Mouse (Mus musculus): ENCODE measurements at regions not wholly inside any gene's neighbourhood (a gene's known extent, or its start where the extent isn't known, plus 50 kb on each side); places are given as distances from the start of the nearest gene placed in this dataset.

DNA sequence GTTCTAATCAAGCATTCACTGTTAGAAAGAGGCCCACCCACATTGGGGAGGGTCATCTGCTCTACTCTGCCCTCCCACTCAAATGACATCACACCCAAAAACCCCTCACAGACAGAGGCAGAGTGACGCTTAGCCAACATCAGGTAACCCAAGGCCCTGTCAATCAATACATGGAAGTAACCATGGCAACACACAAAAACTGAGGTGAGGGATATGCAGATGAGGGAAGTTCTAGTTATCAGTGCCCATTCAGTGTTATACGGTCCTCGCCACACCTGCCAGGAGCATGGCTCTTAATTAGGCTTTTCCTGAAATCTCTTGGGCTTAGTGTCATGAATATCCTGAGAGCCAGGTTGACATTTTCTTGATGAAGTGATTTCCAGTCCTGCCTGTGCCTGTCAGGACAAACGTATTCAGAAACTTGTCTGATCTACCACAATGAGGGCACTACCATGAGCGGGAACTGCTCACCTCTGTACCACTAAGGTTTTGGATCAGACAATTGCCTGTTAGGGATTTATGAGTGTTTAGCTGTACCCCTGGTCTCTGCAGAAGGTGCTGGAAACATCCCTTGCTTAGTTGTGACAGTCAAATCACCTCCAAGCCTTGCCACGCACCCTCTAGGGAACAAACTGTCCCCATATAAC, 210.4 kb upstream of the Cdh4 start:
- DNase-seq (ENCODE audit: extremely low spot score): no peak

DNA sequence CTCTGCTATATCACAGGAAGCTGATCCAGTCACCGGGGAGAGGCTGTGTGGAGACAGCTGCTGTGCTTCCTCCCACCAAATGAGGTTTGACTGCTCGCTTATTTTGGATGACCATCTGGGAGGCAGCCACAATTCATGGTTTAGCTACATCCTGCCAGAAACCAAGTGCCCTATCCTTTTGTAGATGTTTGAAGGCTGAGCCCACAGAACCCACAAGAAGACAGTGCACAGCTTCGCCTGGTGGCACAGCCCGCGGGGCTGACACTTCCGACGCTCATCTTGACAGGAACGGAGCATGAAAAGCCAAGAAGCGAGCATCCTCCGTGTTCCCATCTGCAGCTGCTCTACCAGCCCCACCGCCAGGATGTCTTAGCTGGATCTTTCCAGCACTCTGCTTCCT, 204.1 kb upstream of the Cdh4 start:
- no peak for DNase-seq (ENCODE audit: extremely low spot score)

DNA sequence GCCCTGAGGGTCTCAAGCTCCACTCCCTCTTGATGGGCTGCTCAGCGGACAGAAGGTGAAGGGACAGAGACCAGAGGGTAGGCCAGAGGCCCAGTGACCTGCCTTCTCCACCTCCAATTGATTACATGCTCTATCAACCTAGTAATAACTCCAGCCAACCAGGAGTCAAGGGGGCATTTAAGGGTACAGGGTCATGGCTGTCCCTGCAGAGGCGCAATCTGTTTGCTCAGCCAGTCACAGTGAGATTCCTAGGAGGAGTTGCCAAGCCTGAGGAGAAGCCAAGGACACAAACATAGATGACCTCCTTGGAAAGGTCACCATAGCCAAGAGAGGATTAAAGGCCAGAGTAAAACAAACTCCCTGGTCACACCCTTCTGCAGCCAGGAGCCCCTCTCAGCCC, 181.3 kb upstream of the Cdh4 start:
- no peak for DNase-seq (ENCODE audit: extremely low spot score)

DNA sequence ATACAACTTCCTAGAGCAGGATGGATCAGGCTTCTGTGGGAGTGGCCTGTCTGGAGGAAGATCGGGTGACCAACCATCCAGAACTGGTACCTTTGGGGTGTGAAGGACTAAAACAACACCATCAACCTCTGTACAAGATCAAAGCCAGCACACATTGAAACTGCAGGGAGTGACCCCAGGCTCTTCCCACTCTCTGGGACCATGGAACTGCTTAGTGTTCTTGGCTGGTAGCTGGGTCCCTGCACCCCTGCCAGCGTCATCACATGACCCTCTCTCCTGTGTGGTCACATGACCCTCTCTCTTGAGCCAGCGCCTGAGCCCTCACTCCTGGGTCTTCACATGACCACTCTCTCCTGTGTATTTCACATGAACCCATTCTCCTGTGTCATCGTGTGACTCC, 178.3 kb upstream of the Cdh4 start:
- DNase-seq (ENCODE audit: extremely low spot score): no peak

DNA sequence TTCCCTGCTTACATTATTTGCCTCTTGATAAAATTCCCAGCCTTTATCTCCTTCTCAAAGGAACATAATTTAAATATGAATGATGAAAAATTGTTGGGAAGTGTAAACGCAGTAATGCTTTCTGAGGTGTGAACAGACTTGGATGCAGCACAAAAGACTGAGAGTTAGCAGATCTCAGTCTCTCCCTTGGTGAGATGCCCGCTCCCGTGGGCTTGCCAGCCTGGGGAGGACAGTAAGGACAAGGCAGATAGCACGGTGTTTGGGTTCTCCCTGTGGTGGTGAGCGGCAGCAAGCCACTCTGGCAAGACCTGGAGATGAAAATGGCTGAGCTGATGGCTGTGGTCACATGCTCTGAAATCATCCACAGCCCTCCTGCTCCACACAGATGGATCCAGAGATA, 176.8 kb upstream of the Cdh4 start:
- DNase-seq (ENCODE audit: extremely low spot score): no peak

DNA sequence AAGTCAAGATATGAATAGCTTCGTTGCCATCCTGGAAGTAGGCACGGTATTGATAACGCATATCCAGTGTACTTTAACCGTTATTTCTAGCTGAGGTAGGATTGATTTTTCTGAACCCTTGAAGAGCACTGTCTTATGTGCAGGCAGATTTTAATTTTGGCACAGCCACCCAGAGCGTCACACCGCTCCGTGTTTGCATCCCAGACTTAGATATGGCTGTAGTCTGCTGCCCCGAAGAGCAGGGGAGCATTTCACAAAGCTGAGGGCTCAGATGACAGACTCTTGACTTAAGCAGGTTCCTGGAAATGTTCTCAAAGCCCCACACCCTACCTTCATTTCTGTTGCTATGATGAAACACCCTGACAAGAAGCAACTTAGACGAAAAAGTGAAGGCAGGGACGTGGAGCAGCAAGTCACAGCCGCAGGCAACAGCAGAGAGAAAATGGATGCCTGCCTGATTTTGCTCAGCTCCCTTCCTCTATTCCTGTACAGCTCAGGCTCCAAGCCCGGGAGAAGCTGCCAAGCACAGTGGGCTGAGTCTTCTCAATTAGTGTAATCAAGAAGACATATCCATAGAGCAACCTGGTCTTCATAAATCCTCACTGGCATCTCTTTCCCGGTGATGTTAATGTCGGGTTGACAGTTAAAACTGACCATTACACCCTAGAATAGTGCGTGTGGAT, 164.9 kb upstream of the Cdh4 start:
- no peak for DNase-seq (ENCODE audit: extremely low spot score)

DNA sequence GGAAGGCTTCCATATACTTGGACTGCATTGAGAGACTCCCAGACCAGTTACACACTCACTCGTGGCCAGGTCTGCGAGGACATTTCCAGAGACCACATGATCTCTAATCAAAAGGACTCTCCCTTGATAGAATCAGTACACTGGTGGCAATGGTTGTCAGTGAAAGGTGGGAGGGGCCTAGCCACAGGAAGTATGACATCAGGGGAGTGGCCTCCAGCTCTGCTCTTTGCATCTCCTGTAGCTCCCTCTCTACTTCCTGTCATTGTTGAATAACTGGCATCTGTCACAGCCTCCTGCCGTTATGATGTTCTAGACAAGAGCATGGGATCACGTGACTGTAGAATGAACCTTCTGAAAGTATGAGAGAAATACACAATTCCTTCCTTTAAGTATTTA, 164.3 kb upstream of the Cdh4 start:
- no peak for DNase-seq (ENCODE audit: extremely low spot score)

DNA sequence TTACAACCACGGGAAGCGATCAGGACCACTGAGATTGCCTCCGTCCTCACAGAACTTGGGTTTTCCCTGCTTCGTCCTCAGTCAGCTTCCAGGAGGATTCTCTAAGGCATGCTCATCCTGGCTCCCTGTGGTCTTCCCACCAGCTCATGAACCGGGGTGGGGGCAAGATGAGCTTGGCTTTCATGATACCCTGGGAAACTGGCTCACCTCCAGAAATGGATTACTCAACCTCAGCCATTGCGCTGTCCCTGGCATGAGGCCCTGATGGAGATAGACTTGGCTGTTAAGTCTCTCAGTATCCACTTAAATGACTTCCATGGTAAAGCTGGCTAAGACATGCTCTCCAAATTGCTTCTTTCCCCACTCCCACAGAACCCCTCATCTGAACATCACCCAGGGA, 160.0 kb upstream of the Cdh4 start:
- no peak for DNase-seq (ENCODE audit: extremely low spot score)

DNA sequence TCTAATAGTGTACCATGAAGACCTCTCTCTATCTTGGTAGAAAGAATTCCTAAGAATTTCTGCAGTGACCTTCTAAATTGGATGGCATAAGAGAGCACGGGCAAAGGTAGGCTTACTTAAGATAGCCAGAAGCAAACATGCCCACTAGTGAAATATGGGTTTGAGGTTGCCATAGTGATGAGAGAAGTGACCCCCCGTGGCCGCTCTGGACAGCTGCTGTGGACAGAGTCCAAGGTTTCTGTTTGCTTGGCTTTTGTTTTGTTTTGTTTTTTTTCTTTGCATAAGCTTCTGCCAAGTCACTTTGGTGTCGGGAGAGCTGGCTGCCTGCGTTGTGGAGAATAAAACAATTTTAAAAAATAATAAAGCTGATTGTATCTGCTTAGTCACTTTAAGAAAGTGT, 151.8 kb upstream of the Cdh4 start:
- DNase-seq (ENCODE audit: extremely low spot score): no peak

DNA sequence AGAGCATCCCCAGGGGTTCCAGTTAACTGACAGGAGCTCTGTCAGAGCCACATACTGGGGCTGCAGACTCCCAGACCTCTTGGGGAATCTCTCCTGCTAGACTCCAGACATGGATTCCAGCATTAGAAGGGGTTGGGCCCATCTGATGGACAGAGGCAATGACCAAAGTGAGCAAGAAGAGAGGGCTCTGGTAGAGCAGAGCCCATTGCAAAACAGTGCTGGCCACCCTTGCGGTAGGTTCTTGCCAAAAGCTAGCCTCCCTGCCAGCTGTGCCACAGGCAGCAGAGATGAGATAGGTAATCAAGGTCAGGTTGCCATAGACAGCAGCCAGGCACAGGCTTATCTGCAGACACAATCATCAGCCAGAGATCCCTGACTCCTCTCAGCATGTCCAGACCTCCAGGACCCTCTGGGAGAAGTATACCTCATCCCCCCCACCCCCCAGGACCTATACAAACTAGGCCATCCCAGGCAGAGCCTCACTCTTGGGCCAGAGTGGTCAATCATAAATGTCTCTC, 151.1 kb upstream of the Cdh4 start:
- no peak for DNase-seq (ENCODE audit: extremely low spot score)

DNA sequence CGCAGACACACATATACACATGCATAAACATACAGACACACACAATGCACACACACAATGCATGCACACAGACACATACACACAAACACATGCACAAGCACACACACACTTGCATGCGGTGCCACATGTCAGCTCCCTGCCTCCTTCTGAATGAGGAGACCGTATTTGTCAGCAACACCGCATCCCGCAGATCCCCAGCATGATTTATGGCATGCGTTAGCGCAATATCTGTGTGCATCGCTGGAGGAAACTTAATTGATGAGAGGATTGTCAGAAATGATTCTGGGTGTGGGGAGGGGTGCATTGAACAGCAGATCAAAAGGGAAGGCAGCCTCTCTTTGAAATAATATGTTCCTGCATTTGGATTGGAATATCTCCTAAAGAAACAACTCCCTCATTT, 150.3 kb upstream of the Cdh4 start:
- DNase-seq (ENCODE audit: extremely low spot score): no peak

DNA sequence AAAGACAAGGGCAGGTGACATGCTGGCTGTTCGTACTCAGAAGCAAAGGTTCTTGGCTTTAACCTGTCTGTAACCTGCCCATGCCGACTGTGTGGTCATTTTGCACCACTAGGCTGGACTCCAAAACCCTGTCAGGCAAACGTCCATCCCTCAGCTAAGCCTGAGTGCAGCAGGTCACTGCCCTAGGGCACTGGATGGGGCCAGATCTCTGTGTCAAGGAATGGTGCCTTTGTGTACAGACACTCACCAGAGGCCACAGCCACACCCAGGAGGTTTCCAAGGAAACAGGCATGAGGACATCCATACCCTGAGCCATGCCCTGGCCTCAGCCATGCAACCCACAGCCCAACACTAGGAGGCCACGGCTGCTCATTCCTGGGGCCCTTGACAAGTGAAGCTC, 149.7 kb upstream of the Cdh4 start:
- peak; percentile 12 for DNase-seq (ENCODE audit: extremely low spot score)

DNA sequence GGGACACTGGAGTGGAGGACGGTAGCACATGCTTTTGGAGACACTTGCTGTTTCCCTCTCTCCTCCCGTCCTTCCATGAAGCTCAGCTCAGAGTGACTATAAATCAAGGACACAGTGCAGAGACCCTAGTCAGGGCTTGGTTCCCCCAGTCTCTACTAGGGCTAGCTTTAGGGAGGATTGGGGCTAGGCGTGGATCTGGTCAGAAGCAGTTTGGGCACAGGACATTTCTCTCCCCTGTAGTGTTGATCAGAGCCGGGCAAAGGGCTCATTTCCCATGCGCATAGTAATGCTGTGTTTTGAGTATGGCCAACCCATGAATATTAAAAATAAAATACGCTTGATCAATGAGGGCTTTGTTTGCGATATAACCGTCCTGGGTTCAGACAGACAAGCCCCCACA, 149.1 kb upstream of the Cdh4 start:
- DNase-seq (ENCODE audit: extremely low spot score): no peak

DNA sequence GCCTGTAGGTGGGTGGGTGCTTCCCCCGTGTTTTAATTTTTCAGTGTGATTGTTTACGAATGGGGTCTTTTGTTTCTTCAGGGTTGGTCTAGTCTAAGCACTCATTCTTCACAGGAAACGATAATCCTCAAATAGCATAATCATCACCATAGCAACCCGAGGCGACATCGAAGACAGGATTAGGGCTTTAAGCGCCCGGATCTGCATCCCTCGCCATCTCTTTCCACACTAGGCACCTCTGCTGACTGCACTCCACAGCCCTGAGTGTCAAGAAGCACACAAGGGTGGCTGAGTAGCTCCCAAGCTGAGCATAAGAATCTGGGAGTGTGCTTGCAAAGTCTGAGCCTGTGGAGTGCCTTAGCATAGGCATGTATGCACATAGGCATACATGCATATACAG, 145.2 kb upstream of the Cdh4 start:
- DNase-seq (ENCODE audit: extremely low spot score): no peak

DNA sequence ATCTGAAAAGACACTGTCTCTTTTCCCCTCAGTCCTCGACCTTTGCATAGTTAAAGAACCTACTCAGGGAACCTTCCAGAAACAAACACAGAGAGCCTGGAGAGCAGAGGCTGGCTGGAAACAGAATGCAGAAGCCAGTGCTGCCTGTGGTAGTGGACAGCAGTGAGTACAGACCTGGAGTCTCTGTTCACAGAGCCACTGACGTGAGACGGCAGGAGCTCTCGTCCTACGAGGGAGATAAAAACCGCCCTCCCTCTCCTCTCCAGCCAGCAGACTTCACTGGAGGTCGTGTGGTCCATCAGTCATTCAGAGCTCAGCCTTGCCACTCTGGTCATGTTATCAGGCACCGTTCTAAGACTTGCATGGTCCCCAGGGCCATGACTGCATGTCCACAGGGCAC, 138.5 kb upstream of the Cdh4 start:
- DNase-seq (ENCODE audit: extremely low spot score): no peak

DNA sequence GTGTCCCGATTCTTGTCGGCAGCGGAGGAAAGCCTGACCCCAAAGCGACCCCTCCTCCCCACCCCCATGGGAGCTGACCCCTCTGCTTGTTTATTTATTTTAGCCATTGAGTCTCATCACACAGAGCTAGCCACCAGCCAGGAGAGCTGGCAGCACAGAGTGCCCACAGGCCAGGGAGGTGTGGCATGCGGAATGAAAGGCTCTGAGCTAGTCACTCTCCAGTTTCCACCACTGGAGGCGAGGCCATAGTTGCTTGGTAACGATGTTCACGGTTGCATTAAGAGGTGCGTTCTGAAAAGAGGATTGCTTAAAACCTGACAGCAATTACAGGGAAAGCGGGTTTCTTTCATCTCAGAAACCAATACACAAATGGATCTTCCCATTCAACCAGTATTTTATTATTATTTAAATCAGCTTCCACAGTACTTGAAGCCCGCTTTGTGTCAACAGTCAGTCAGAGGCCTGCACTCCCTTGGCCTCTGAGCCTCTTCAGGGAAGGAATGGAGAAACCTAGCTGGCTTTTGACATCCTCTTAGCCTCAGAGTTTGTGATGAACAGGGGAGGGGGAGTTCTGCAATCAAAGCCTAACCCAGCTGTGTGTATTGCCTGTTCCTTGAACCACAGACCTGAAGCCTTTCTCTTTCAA, 134.8 kb upstream of the Cdh4 start:
- DNase-seq (ENCODE audit: extremely low spot score): peak; percentile 77

DNA sequence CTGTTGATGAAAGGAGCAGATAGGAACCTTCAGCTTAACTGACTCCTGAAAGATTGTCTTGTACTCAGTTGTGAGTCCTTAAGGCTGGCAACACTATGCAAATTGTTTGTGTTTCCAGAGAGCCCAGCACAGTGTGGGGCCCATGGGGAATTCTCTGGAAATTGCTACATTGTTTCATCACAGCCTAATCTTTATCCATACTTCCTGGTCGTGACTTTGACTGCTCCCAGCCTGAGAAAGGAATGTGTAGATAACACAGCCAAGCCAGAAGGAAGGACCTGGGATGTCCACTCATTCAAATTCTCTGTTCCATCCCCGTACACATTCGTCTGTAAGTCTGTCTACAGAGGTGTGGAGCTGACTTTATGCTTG, 134.3 kb upstream of the Cdh4 start:
- DNase-seq (ENCODE audit: extremely low spot score): no peak

DNA sequence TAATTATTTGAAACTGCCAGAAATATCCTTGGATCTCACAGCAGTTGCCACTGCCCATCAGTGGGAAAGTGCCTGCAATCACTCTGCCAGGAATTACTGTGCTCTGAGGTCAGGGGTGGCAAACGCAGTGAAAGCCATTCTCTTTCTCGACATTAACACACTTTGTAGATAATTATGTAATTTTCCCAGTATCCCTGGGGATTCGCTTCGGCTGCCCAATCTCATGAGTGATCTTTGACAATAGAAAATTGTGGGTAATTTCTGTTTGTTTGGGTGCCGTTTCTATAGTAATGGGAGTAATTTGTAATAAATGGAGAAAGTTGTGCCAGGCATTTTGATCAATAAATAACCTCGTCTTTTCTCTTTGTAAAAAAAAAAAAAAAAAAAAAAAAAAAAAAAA, 124.2 kb upstream of the Cdh4 start:
- DNase-seq (ENCODE audit: extremely low spot score): no peak

DNA sequence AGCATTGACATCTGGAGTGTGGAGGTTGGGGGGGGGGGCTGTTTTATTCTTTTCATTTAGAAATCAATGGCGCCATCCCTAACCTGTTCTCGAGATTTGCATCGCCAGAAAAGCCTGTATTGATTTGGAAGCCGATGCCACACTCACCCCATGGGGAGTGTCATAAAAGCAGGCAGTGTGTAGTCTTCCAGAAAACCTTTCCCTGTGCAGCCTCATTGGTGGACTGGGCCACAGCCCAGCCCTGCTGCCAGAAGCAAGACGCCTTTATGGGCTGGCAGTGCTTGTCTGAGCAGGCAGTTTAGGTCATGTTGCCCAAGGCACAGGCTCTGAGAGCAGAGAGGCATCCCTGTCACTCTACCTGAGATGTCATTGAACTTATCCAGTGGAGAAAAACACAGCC, 117.0 kb upstream of the Cdh4 start:
- no peak for DNase-seq (ENCODE audit: extremely low spot score)

DNA sequence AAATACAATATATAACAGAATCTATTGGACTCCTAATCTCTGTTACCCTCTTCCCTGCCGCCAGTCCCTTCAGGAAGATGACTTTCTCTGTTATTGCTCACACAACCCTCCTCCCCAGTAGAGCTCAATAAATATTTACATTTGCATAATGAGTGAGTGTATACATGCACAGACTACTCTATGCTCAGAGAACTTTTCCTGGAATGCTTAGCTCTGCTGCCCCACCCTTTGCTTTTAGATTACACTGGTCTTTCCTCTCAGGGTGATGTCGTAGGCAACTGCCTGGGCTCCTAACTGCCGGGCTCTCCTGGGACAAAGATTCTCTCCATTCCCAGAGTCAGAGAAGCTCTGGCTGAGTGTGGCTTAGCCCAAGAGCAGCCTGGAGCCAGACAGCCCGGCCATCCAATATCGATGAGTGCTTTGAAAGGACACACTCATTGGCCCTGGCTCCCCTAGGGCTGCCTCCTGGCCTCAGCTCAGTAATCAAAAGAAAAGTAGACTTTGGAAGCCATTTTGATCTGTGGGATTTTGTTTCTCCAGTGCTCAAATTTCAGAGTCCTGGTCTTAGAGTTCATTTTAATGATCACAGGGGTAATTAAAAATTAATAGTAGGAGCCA, 109.2 kb upstream of the Cdh4 start:
- no peak for DNase-seq (ENCODE audit: extremely low spot score)

DNA sequence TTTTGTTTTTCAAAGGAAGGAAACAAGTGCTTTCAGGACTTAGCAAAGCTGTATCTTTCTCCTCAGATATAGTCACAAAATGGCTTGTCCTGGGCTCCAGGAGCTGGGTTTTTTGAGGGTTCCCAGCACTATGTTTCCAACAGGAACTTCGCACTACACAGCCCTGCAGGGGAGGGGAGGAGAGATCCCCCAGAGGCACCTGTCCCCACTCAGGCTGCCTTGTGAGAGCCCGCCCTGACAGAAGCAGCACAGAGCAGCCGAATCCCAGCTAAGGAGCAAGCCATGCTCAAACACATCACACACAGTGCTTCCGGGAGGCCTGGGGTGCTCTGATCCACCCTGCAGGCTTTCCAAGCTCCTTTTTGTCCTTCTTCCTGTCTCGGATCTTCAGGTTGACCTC, 108.6 kb upstream of the Cdh4 start:
- DNase-seq (ENCODE audit: extremely low spot score): no peak

DNA sequence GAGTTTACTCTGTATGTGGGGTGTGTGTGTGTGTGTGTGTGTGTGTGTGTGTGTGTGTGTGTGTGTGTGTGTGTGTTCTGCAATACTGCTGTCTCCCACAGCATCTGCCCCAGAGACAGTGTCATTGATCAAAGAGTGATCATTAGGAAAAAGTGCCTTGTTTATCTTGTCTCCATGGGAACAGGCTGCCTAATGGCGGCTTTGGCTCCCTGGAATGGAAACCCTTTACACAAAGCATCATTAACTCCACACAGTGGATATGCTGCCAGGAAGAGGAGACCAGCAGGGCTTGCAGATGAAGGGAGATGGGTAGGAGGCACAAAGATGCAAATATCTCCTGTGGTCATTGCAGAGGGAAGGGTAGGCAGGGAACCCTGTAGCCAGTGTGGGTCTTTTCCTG, 106.0 kb upstream of the Cdh4 start:
- DNase-seq (ENCODE audit: extremely low spot score): peak; percentile 19

DNA sequence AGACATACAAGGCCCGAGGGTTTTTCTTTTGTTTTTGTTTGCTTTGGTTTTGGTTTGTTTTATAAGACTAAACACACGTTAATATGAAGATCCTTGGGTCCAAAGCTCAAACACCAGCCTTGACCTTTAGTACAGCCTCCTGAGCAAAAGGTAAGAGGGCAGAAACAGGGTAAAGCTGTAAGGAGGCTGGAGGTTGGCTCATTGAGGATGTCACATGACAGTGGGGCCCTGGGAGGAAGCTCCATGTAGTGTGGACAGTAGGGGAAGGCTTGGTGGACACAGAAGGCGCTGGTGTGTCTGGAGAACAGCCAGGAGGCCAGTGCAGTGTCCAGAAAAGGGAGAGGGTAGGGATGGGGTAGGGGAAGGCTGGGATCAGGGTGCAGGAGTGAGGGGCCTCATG, 89.6 kb upstream of the Cdh4 start:
- DNase-seq (ENCODE audit: extremely low spot score): no peak
